Mouse (Mus musculus) midbrain, embryonic 14.5 days (tissue): ENCODE data around the gene Naa80. TPM values are rescaled to one million over a fixed set of nuclear protein-coding genes. Genes with fewer than 3 reads are reported as not detected.
A peak's percentile ranks its signal among the peaks of the same experiment; 100 is the strongest.

ENCODE experiments used
- ATAC-seq: fragments of 200-750 bp; cut with Nextera tagmentation; 2 replicates; pipeline ENCODE4 v1.8.0; 2017; ENCODE audit warnings: moderate number of reproducible peaks, moderate library complexity; ENCODE audit not compliant: low FRiP score, low TSS enrichment
- DNase-seq: peaks from one replicate; pipeline ENCODE4 v3.0.0-alpha.2; 2015
- H3K27ac ChIP-seq: fragments of 300-500 bp; sonication (generic); replicated peaks from 2 replicates; pipeline ENCODE4 v1.5.1; 2014; ENCODE audit warnings: mild to moderate bottlenecking, low read depth, low read length, moderate library complexity
- H3K27me3 ChIP-seq: fragments of 300-500 bp; sonication (generic); 2 replicates; pipeline ENCODE4 v1.6.1; 2014; ENCODE audit warnings: low read length, control low read depth, mixed read lengths; ENCODE audit not compliant: control insufficient read depth, insufficient read depth
- H3K36me3 ChIP-seq: fragments of 300-500 bp; sonication (generic); 2 replicates; pipeline ENCODE4 v1.6.1; 2014; ENCODE audit warnings: low read length, control low read depth; ENCODE audit not compliant: control insufficient read depth, insufficient read depth
- H3K4me1 ChIP-seq: fragments of 300-500 bp; sonication (generic); 2 replicates; pipeline ENCODE4 v1.6.1; 2014; ENCODE audit warnings: mild to moderate bottlenecking, antibody characterized with exemption, low read length, control low read depth; ENCODE audit not compliant: control insufficient read depth, insufficient read depth
- H3K4me2 ChIP-seq: fragments of 300-500 bp; sonication (generic); 2 replicates; pipeline ENCODE4 v1.6.1; 2014; ENCODE audit warnings: mild to moderate bottlenecking, low read length, moderate library complexity
- H3K4me3 ChIP-seq: fragments of 300-500 bp; sonication (generic); replicated peaks from 2 replicates; pipeline ENCODE4 v1.5.1; 2014; ENCODE audit warnings: low read depth, low read length
- H3K9ac ChIP-seq: fragments of 300-500 bp; sonication (generic); replicated peaks from 2 replicates; pipeline ENCODE4 v1.6.1; 2014; ENCODE audit warnings: mild to moderate bottlenecking, low read length, moderate library complexity
- H3K9me3 ChIP-seq: fragments of 300-500 bp; sonication (generic); 2 replicates; pipeline ENCODE4 v1.6.1; 2016; ENCODE audit warnings: low read length, control low read depth, mixed read lengths; ENCODE audit not compliant: control insufficient read depth
- WGBS: fragments of 180-500 bp; shearing (Covaris S2); extraction: QIAGEN DNeasy Blood & Tissue Kit; methylation state at CpG from one replicate; pipeline ENCODE4 v1.1.7; 2014; 5-methylcytosine and 5-hydroxymethylcytosine counted together
- polyA plus RNA-seq: library from polyadenylated mRNA; unstranded; fragments of >200 nt; fragmentation: Nextera tagmentation; extraction: Ambion mirVana; gene quantifications from 2 replicates; pipeline ENCODE4 v1.2.1, GENCODE M21; 2014

Naa80 gene
- polyA plus RNA-seq, 1 experiment from 2014 or later, result 14.1 TPM

GRCm38 (mm10) chr9:107611456-107612190 lies 32.9 kb downstream of the Naa80 start:
- 77% methylated on average over 6 of the region's 6 CpGs for WGBS
- Histone ChIP-seq H3K9ac (peak overlapping the region; percentile 80), H3K27ac (peak overlapping the region; percentile 100), H3K27me3 (no peaks in the 10 kb centered on the region), H3K36me3 (peaks cover 29% of the 10 kb centered on the region), H3K4me1 (peaks cover 22% of the 10 kb centered on the region), H3K9me3 (no peaks in the 10 kb centered on the region), H3K4me2 (peak overlapping the region; percentile 70), H3K4me3 (peak overlapping the region; percentile 25; the same call in 1 of the 2 replicates)
- no peak for DNase-seq
- ATAC-seq, result no peak; the same call in 1 of the 2 replicates

- WGBS, result 1% methylated on average over 48 of the region's 48 CpGs
- H3K4me2 ChIP-seq, result peak overlapping the region; percentile 70
- peaks cover 22% of the 10 kb centered on the region for H3K4me1 ChIP-seq
Measured at GRCm38 (mm10) chr9:107612191-107612944, 33.7 kb downstream of the Naa80 start.

GRCm38 (mm10) chr9:107612945-107613569 lies 34.4 kb downstream of the Naa80 start:
- DNase-seq, result peak; percentile 71

More at GRCm38 (mm10) chr9:107612191-107612944, 33.7 kb downstream of the Naa80 start:
- Histone ChIP-seq H3K9me3 (no peaks in the 10 kb centered on the region), H3K9ac (peak overlapping the region; percentile 80), H3K4me3 (peak overlapping the region; percentile 25), H3K36me3 (peaks cover 35% of the 10 kb centered on the region), H3K27me3 (no peaks in the 10 kb centered on the region), H3K27ac (peak overlapping the region; percentile 100)
- DNase-seq, result peak; percentile 99
- ATAC-seq, result peak; percentile 92

GRCm38 (mm10) chr9:107615035-107615434 lies 36.3 kb downstream of the Naa80 start:
- peaks cover 60% of the 10 kb centered on the region for H3K36me3 ChIP-seq
- no peak overlapping the region for H3K4me2 ChIP-seq
- DNase-seq (no peak), ATAC-seq (no peak)
- no peaks in the 10 kb centered on the region for H3K27me3 ChIP-seq
- peaks cover 18% of the 10 kb centered on the region for H3K4me1 ChIP-seq
- H3K9ac ChIP-seq, result no peak overlapping the region
- H3K9me3 ChIP-seq, result no peaks in the 10 kb centered on the region
- H3K4me3 ChIP-seq, result no peak overlapping the region
- peak overlapping the region; percentile 33; the same call in 1 of the 2 replicates for H3K27ac ChIP-seq
- WGBS, result 52% methylated on average over 4 of the region's 4 CpGs

More at GRCm38 (mm10) chr9:107612945-107613569, 34.4 kb downstream of the Naa80 start:
- Histone ChIP-seq H3K27me3 (no peaks in the 10 kb centered on the region), H3K4me3 (peak overlapping the region; percentile 25; the same call in 1 of the 2 replicates), H3K9ac (peak overlapping the region; percentile 80; the same call in 1 of the 2 replicates), H3K36me3 (peaks cover 40% of the 10 kb centered on the region), H3K4me1 (peaks cover 22% of the 10 kb centered on the region), H3K27ac (peak overlapping the region; percentile 100), H3K9me3 (no peaks in the 10 kb centered on the region), H3K4me2 (peak overlapping the region; percentile 70)
- 13% methylated on average over 12 of the region's 12 CpGs for WGBS
- ATAC-seq, result no peak; the same call in 1 of the 2 replicates

GRCm38 (mm10) chr9:107617461-107617860 lies 38.8 kb downstream of the Naa80 start:
- WGBS, result 84% methylated on average over 2 of the region's 2 CpGs
- no peak for ATAC-seq
- H3K36me3 ChIP-seq, result peaks cover 71% of the 10 kb centered on the region
- H3K9ac ChIP-seq, result no peak overlapping the region
- H3K27me3 ChIP-seq, result no peaks in the 10 kb centered on the region
- DNase-seq, result no peak
- no peak overlapping the region for H3K4me3 ChIP-seq
- H3K4me1 ChIP-seq, result peaks cover 5% of the 10 kb centered on the region
- no peak overlapping the region for H3K27ac ChIP-seq
- no peaks in the 10 kb centered on the region for H3K9me3 ChIP-seq
- no peak overlapping the region for H3K4me2 ChIP-seq

GRCm38 (mm10) chr9:107618098-107618497 lies 39.4 kb downstream of the Naa80 start:
- no peak for DNase-seq
- Histone ChIP-seq H3K4me3 (no peak overlapping the region), H3K4me1 (peaks cover 1% of the 10 kb centered on the region), H3K27ac (peak overlapping the region; percentile 45; the same call in 1 of the 2 replicates), H3K9ac (no peak overlapping the region), H3K9me3 (no peaks in the 10 kb centered on the region), H3K27me3 (no peaks in the 10 kb centered on the region), H3K4me2 (no peak overlapping the region), H3K36me3 (peaks cover 74% of the 10 kb centered on the region)
- WGBS, result 95% methylated on average over 6 of the region's 6 CpGs
- ATAC-seq, result no peak

GRCm38 (mm10) chr9:107618778-107619545 lies 40.3 kb downstream of the Naa80 start:
- Histone ChIP-seq H3K27me3 (no peaks in the 10 kb centered on the region), H3K4me1 (no peaks in the 10 kb centered on the region), H3K4me2 (no peak overlapping the region), H3K9me3 (no peaks in the 10 kb centered on the region), H3K9ac (no peak overlapping the region; the same call in 1 of the 2 replicates), H3K4me3 (no peak overlapping the region), H3K27ac (peak overlapping the region; percentile 42), H3K36me3 (peaks cover 71% of the 10 kb centered on the region)
- DNase-seq (peak; percentile 73), ATAC-seq (peak; percentile 21; the same call in 1 of the 2 replicates)
- 57% methylated on average over 13 of the region's 13 CpGs for WGBS

- 80% methylated on average over 13 of the region's 13 CpGs for WGBS
- ATAC-seq, result no peak
- Histone ChIP-seq H3K27me3 (no peaks in the 10 kb centered on the region), H3K4me1 (no peaks in the 10 kb centered on the region), H3K4me2 (no peak overlapping the region), H3K9ac (no peak overlapping the region; the same call in 1 of the 2 replicates), H3K36me3 (peaks cover 66% of the 10 kb centered on the region), H3K27ac (peak overlapping the region; percentile 42), H3K4me3 (no peak overlapping the region), H3K9me3 (no peaks in the 10 kb centered on the region)
- DNase-seq, result no peak
Measured at GRCm38 (mm10) chr9:107619546-107619879, 40.8 kb downstream of the Naa80 start.
